Mouse (Mus musculus) kidney, adult 8-10 months (tissue): ENCODE measurements around the gene Crcp.

Experiments used
- DNase-seq, 2 experiments: peaks; one replicate each; pipeline ENCODE4 v3.0.0; 2022

Crcp gene

DNA sequence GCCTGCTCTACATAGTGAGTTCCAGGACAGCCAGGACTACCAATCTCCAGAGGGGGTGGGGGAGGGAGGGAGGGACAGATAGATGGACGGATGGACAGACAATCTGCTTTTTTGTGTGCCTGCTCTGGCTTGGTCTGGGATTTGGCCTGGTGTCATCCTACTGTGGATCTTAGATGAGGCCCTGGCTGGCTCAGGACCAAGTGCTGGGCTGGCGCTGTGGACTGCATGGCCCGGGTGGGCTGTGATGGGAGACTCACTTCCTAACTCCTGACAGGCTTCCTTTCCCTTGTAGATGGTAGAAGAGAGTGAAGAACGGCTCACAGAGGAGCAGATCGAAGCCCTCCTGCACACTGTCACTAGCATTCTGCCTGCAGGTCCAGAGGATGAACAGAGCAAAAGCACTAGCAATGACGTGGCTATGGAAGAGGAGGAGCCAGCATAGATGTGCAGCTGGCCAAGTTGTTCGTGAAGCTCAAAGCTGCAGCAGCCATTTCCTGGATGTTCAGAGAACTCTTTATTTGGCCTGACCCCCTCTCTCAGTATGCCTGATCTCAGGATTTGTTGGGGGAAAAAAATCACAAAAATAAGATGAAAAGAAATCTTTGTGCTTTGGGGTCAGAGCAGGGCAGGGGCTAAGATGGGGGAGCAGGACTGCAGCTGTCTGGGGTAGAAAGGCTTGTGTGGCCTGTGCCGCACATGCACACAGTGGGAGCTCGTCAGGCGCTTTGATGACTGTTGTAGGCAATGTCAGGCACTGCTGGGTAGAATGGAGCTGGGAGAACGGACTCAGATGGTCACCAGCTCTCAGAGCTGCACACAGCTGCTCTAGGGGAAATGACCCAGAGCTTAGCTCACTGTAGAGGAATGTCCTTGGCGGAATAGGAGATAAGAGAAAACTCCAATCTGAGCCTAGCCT is 30.6 kb downstream of the Crcp start:
- DNase-seq, result no peak

DNA sequence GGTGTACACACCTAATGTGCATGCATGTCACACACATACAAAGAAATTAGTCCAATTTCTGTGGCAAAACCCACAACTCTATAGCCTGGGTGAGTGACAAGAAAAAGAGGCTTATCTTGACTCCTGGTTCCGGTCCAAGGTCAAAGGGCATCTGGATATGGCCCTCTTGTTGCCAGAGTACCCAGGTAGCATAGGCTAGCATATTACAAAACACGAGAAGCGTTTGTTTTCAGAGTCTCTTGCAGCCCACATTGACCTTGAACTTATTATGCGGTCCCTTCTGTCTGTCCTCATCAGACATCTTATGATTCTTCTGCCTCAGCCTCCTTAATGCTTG is 31.2 kb downstream of the Crcp start:
- DNase-seq, result no peak

DNA sequence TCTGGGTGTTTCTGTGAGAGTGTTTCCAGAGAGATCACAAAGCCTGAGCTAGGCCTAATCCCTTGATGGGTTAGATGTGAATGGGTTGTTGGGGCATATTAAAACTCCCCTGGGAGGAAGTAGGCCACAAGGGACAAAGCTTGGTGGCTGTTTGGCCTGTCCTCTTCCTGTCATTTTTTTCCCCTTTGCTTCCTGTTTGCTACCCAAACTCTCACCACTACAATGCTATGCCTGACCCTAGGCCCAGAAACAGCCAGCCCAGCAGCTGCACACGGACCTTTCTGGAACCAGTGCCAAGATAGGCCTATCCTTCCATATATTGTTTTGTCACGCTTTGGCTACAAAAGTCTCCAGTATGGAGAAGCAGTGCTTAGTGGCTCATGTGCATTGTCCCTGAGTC is 33.0 kb downstream of the Crcp start:
- peak; percentile 20 to 50 for DNase-seq

DNA sequence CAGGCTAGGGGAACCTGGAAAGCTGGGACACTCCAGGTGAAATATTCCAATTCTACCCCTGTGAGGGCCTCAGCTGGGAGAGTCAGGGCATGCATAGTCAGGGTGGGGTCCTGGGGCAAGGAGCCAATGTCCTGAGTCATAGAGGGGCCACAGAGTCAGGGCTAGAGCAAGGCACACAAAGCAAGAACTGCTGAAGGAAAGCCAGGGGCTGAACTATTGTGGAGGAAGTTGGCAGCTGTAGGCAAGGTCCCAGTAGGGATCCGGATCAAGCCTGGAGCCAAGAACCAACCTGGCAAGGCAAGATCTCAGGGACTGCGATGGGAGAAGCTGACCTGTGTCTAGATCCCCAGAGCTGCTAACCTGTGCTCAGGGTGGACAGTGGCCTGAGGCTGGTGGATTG is 34.7 kb downstream of the Crcp start:
- DNase-seq, result no peak

DNA sequence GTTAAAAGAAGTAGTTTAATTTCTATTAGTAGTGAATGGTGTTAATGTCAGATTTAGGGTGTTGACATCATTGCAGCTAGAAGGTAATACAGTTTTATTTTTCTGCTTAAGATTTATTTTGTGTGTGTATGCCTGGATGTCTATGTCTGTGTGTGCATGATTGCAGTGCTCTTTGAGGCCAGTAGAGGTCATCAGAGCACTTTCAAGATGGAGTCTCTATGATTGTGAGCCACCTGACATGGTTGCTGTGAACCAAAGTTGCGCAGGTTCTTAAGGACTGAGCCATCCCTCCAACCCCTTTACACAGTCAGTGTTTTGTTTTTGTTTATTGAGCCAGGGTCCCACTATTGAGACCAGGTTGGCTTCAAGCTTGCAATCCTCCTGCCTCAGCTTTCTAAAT is 36.5 kb downstream of the Crcp start:
- no peak for DNase-seq

DNA sequence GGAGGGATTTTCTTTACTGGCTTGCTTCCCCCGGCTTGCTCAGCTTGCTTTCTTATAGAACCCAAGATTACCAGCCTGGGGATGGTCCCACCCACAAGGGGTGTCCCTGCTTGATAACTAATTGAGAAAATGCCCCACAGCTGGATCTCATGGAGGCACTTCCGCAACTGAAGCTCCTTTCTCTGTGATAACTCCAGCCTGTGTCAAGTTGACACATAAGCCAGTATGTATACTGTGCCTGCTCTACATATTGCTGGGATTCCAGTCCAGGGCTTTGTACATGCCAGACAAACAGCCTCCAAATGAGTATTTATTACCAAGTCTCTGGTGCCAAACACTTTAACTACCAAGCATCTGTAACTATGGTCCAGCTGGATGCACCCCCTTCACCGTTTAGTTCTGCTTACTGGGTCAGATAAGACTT is 38.8 kb downstream of the Crcp start:
- DNase-seq, result no peak

DNA sequence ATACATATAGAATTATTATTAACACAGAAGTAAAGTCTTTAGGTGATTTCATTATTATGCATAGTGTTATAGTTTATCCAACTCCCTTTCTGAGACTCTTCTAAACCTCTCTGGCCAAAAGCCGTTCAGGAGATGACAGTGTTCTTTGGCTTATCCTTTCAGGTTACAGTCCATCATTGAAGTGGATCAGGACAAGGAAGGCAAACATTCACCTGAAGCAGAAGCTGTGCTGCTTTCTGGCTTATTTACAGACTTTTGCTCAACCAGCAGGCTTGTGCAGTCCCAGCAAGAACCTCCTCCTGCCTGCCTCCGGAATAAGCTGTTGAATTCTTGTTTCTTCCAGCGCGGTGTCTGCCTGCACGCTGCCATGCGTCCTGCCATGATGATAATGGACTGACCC is 43.9 kb downstream of the Crcp start, which contains the start of gene Tpst1:
Gene Tpst1 (plus strand): TSS at position 301 of the 400 bp plus-strand sequence.
- no peak for DNase-seq

DNA sequence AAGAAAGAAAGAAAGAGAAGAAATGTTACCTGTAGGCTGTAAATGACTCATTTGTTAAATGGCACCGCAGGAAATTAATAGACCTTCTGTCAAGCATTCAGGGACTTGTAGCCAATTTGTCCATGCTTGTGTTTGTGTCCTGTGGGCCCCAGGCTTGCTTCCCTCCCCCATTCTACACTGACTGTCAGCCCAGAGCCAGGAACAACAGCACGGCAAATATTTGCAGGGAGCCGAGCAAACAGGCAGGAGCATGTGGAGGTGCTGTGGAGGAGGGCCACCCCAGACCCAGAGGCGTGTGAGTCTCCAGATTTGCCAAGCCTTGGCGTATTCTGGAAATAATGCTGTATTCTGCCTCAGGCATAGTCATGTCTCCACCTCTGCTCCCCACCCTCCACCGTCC is 45.4 kb downstream of the Crcp start:
- no peak for DNase-seq

DNA sequence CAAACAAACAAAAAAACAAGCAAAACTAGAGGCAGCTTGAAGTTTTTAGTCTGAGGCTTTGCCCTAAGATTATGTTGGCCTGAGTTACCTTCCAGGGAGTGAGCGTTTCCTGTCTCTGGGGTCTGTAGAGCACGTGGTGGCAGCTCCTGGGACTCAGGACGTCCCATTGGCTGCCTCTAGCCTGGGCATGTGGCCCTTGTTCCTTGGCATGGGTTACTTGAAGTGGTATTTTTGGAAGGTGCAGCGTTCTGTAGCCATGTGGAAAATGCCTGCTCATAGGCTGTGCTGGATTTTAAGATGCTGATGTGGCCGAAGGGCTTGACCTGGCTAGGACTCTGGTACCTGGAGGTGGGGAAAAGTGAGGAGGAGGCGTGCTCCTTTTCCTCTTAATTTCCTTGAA is 47.3 kb downstream of the Crcp start:
- DNase-seq, result no peak

DNA sequence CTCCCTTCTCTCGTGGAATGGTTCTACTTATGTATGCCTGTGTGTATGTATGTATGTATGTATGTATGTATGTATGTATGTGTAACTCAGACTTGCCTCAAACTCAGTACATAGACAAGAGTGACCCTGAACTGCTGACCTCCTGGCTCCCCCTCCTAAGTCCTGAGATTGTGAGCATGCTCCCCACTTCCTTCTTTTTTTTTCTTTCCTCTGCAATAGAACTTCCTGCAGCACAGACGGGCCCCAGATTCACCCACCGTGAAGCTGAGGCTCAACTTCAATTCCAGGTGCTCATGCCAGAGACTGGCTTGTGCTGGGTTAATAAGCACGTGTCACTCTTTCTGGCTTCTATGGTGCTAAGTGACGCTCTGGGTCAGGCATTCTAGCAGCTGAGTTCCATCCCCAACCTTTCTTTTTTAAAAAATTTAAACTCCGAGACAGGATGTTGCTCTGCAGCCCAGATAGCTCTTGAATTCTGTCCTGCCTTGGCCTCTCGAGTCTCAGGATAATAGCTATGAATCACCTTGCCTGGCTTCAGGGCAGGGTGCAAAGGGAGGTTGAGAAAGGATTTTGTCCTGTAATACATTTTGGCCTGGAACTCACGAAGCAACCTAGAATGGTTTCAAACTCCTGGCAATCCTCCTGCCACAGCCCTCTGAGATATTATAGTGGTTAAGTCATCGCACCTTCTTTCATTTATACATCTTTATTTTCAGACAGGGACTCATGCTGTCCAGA is 49.2 kb downstream of the Crcp start:
- DNase-seq, result no peak

DNA sequence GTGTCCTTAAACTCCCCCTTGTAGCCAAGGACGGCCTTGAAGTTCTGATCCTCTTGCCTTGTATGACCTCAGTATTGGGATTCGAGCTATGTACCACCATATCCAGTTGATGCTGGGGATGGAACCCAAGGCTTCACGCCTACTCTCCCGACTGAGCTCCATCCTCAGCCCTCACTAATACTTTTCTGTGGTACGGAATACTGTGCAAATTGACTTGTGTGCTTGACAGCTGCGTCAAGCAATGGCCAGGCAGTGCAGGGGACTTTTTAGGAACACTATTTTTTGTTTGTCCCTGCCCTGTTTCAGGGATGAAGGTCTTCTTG is 49.7 kb downstream of the Crcp start:
- no peak for DNase-seq

DNA sequence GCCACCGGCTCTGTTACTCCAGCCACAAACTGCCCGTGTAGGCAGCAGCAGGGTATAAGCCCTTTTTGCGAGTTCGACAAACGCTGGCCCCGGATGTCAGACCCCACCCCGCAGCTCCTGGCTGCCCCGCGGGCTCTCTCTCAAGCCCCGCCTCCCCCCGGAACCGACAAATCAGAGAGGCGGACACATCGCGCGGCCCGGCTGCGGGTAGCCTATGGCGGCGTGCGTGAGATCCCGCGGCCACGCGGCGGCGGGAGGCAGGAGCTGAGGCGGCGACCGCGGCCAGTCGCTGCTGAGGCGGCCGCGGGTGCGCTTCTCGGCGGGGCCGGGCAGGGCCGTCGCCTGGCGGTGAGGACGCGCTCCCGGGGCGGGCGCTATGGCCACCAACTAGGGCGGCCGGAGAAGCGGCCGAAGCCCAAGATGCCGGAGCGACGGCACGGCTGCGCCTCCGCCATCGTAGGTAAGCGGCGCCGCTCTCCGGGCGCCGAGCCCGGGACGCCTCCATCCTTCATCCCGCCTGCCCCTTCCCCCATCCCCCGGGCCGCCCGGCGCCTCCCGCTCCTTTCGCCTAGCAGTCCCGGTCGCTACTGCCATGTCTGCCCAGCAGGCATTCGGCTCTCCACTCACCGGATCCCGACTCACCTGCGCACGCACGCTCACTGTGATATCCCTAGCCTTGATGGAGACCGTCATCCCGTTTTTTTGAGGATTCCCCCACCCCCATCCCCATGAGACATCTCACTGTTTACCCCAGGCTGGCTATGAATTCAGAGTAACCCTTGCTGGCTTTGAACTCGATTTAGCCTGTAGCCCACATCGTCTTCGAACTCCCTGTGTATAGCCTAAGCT is 50.3 kb downstream of the Crcp start:
- DNase-seq, result peak; percentile 87 to 89

DNA sequence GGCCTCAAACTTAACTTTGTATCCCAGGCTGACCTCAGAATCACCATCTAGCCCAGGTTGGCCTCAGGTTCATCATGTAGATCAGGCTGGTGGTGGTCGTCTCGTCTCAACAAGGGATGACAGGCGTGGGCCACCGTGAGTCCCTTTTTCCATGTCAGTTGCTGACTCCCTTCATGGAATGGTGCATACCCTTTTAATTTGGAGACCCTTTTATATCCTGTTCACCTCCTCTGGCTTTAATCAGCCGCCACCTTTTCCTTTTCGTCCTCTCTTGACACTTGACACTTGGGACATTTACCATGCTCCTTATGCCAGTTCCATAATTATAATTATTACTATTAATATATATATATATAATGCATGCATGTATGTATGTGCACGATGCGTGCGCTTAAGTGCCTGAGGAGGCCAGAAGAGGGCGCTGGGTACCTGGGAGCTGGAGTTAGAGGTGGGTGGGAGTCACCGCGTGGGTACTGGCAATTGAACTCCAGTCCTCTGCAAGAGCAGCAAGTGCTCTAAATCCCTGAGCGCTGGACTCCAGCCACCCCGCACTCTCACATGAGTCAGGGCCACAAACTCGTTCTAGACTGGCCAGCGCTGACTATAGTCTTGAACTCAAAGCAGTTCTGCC is 51.1 kb downstream of the Crcp start:
- no peak for DNase-seq

DNA sequence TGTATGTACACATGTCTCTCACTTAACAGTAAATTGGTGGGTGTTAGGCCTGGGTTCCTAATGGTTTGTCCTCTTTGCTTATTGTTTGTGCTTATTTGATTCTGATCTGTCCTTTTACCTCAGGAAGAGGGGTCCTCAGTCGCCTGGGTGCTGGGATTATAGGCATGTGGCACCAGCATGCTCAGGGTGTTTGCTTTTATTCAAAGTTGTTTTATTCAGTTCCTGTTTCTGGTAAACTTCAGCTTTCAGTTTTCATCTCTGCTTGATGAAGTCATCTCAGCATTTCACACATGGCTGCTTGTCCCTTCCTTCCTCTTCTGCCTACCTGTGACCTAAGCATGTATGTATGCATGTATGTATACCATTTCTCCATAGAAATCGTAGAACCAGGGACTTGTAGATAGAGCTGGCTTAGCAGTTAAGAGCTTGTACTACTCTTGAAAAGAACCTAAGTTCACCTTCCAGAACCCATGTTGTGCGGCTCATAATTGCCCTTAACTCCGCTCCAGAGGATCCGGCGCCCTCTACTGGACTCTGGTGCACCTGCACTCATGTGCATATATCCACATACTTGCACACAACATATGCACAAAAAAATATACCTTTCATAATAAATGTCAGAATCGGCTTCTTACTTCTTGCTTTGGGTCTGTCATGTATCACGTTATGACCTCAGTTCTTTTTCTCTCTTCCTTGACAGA is 52.2 kb downstream of the Crcp start:
- no peak for DNase-seq

DNA sequence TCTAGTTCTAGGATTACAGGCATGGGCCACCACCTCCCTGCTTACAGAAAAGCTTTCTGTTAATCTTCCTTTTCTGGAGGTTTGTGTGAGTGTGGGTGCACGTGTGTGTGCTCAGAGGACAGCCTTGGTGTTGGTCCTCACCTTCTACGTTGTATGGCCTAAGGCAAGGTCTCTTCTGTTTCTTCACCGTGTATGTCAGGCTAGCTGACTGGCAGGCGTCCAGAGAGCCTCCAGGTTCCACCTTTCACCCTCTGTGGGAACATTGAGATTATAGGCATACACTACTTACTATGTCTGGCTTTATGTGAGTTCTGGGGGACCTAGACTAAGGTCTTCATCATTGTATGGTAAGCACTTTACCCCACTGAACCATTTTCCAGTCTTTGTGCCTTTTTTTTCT is 53.3 kb downstream of the Crcp start:
- DNase-seq, result no peak

DNA sequence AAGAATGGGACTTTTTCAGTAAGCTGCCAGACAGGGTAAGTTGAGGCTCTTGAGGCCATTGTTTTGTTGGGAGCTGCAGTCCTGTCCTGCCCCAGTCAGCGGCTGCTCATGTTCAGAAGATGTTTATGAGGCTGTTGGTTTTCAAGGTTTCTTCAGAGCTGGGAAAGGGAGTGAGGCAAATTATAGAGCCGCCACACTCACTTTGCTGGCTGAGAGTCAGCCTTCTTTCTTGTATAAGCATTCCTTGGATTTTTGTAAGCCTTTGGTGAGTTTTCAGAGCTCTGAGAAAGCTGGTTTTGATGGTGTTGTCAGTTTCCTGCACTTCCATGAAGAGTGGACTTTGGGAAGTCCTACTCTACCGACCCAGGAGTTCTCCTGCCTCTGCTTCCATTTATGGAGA is 55.2 kb downstream of the Crcp start:
- no peak for DNase-seq

DNA sequence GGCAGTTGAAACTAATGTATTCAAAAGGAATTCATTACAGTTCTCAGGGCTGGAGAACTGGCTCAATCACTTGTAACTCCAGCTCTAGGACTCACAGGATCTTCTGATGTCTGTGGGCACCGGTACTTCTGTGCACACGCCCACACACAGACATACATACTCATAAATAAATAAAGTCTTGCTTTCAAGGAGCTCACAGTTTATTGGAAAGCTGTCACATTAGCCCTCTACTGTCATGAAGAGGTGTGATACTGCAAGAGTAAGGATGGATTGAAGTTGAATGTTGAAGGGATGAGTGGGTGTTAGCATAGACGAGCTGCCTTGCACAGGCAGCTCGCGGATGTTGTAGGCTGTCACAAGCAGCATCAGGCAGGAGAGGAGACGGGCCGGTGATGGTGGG is 58.9 kb downstream of the Crcp start:
- DNase-seq, result no peak

DNA sequence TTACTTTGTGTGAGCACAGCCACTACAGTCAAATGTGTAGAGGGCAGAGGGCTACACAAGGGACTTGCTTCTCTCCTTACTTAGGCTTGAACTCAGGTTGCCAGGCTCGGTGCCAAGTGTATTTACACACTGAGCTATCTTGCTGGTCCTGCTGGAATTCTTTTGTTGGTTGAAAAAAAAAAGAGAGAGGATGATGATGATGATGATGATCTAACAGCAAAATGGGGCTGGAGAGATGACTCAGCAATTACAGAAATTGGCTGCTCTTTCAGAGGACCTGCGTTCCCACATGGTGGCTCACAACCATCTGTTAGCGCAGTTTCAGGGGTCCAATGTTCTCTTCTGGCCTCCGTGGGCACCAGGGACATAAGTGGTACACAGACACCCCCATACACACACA is 59.5 kb downstream of the Crcp start:
- DNase-seq, result no peak

DNA sequence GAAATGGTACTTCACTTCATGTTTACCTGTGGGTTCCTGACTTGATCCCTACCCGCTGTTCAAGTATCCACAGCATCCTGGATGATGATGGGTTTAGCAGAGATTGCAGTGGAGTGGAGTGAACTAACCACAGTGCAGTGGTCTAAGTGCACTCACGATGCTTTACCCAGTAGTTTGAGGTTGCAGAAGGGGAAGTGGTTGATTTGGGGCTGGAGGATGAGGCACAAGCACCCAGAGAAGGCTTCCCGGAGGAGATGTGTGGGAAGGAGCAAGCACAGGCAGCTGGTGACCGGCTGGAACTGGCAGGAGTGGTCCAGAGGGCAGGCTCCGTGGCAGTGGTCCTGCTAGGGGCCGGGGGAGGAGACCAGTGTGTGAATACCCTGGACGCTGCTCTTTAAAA is 60.1 kb downstream of the Crcp start:
- DNase-seq, result no peak

DNA sequence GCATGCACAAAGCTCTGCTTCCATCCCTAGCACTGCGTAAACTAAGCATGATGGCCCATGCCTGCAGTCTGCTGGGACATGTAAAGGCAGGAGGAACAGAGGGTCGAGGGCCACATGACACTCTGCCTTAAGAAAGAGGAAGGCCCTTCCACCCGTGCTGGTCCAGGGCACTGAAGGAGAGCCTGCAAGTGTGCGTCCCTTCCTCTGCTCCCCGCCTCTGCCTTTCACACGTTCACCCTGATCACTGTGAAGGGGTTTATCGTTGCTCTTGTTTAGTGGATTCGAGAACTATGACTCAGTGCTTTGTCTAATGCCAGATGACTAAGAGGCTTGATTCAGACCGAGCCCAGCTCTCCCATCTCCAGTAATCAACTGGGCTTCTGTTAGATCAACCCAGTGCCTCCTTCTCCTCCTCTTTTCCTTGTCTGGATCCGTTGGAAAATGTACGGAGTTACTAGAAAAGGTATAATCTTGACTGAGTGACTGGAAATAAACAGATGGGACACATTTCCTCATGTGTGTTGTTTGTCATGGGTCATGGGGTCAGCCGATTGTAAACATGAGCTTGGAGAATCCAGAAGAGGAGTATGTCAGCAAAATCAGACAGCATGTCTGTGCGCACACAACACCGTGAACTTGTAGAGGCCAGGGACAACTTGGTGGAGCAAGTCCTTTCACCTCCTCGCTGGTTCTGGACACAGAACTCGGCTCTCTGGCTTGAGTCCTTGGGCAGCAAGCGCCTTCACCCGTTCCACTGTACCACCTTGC is 60.7 kb downstream of the Crcp start:
- no peak for DNase-seq

DNA sequence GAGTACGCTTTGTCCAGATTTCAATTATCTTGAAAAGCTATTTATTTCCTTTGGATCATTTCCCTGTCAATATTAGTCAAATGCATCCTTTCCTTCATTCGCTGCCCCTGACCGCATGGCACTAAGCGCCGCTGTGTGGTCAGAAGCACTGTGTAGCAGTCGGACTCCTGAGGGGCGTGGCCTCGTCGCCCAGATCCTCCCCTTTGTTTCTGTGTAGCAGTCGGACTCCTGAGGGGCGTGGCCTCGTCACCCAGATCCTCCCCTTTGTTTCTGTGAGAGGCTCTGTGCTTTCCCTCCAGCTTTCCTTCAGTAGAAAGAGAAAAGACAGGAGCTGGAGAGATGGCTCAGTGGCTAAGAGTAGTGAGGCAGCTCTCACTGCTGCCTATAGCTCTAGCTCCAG is 67.7 kb downstream of the Crcp start:
- DNase-seq, result no peak

DNA sequence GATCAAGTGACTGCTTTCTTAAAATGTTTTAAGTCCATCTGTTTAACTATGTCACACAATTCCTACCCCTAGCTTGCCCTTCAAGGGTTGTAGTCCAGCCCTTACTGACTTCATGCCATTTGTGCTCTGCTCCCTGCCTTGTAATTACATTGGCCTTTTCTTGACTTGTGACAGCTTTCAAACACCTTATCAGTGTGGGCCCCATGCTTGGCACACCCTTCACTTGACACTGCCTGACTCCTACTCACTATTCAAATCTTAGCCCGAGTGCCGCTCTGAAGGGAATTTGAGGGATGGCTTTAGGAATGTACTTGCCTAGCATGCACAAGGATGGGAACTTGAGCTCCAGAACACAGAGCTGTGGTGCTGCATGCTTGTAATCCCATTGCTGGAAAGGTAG is 68.7 kb downstream of the Crcp start:
- no peak for DNase-seq
